Comparison of ENCODE assay signal across 8 mouse cellular contexts in genomic region chr12:5410391-5411115, GRCm38 (mm10). TPM values are rescaled to one million over a fixed set of nuclear protein-coding genes. Genes with fewer than 3 reads are reported as not detected.
DNase-seq lines count a peak whose midpoint lies in the region; ATAC-seq lines count a peak whose summit lies in the region.

No protein-coding gene starts in this region.

- peak; percentile 88 for ATAC-seq in hindbrain, embryonic 13.5 days (ENCODE audit: low FRiP score)
- peak; percentile 86 for ATAC-seq in lung, embryonic 16.5 days (ENCODE audit: low read depth)

- 6% methylated on average over 16 of the region's 16 CpGs for WGBS in hindbrain, embryonic 13.5 days
- 3% methylated on average over 16 of the region's 16 CpGs for WGBS in lung, embryonic 16.5 days

- H3K4me2 ChIP-seq in hindbrain, embryonic 13.5 days: peak overlapping the region; percentile 17; the same call in 1 of the 2 replicates
- H3K4me2 ChIP-seq in lung, embryonic 16.5 days (ENCODE audit: low read depth, low read length): peak overlapping the region; percentile 29

- no peak overlapping the region for H3K27ac ChIP-seq in hindbrain, embryonic 13.5 days
- no peak overlapping the region for H3K27ac ChIP-seq in lung, embryonic 16.5 days (ENCODE audit: low read length)

- no peak overlapping the region for H3K4me3 ChIP-seq in hindbrain, embryonic 13.5 days
- H3K4me3 ChIP-seq in lung, embryonic 16.5 days (ENCODE audit: low read length): peak overlapping the region; percentile 1; the same call in 1 of the 2 replicates

- DNase-seq in adrenal gland, adult (ENCODE audit: inconsistent age in 2 of 2, low spot score in 1 of 2): peak; percentile 86 to 95
- DNase-seq in cerebellum, postnatal 4 days (ENCODE audit: low spot score in 2 of 2): peak; percentile 85 to 96
- DNase-seq in gastrocnemius, adult 18-20 months (ENCODE audit: low spot score): peak; percentile 87
- DNase-seq in layer of hippocampus, postnatal 10 days (ENCODE audit: low spot score in 2 of 2): peak; percentile 93 to 95
- peak; percentile 84 for DNase-seq in retina, postnatal 7 days (ENCODE audit: low read depth, low spot score)
- peak; percentile 80 for DNase-seq in urinary bladder, postnatal 25 days (ENCODE audit: low spot score)

- no peaks in the 10 kb centered on the region for H3K36me3 ChIP-seq in hindbrain, embryonic 13.5 days
- no peaks in the 10 kb centered on the region for H3K36me3 ChIP-seq in lung, embryonic 16.5 days (ENCODE audit: control insufficient read depth, insufficient read depth, low read length)

- peaks cover 14% of the 10 kb centered on the region for H3K4me1 ChIP-seq in hindbrain, embryonic 13.5 days (replicated peaks)
- peaks cover 7% of the 10 kb centered on the region; the same call in 1 of the 2 replicates for H3K4me1 ChIP-seq in lung, embryonic 16.5 days (replicated peaks; ENCODE audit: control insufficient read depth, insufficient read depth, low read length)

- H3K27me3 ChIP-seq in hindbrain, embryonic 13.5 days: no peaks in the 10 kb centered on the region
- H3K27me3 ChIP-seq in lung, embryonic 16.5 days (ENCODE audit: control insufficient read depth, insufficient read depth, low read depth, low read length): no peaks in the 10 kb centered on the region; the same call in 1 of the 2 replicates

- H3K9ac ChIP-seq in hindbrain, embryonic 13.5 days: no peak overlapping the region
- H3K9ac ChIP-seq in lung, embryonic 16.5 days (ENCODE audit: low read length): no peak overlapping the region

- no peaks in the 10 kb centered on the region for H3K9me3 ChIP-seq in hindbrain, embryonic 13.5 days
- no peaks in the 10 kb centered on the region for H3K9me3 ChIP-seq in lung, embryonic 16.5 days (ENCODE audit: control insufficient read depth, low read length)

RNA-seq across cellular contexts. Expression of gene Klhl29, which starts 35.1 kb away (rescaled TPM):
- 1 to 10 TPM; 1.9 to 3.4 TPM for total RNA-seq in gastrocnemius, adult 18-20 months (2021)
- 4.0 and 4.1 TPM in 2 replicates for polyA plus RNA-seq in hindbrain, embryonic 13.5 days (2015; fragmentation: Nextera tagmentation; extraction: Ambion mirVana)
- total RNA-seq in layer of hippocampus, postnatal 10 days (2021): 10 to 100 TPM; 27.1 to 27.5 TPM
- 0.29 and 0.35 TPM in 2 replicates for polyA plus RNA-seq in lung, embryonic 16.5 days (2015; fragmentation: Nextera tagmentation; extraction: Ambion mirVana)

Comparison
In these comparisons a context has a peak if more than half of its experiments do, and no peak if none do; other contexts are left out.
1. RNA of gene Klhl29, which starts 35.1 kb away (total RNA-seq): 27.1 to 27.5 TPM in layer of hippocampus, postnatal 10 days; 1.9 to 3.4 TPM in gastrocnemius, adult 18-20 months; every median in the first group is over 4 times any median in the second.
2. Peak in every context shown above with its lines, with median percentiles within 50 percentile points of each other: DNase-seq.